Mouse (Mus musculus) liver, embryonic 13.5 days (tissue): ENCODE results near the gene Dkk2. TPM values are rescaled to one million over a fixed set of nuclear protein-coding genes. Genes with fewer than 3 reads are reported as not detected.

Experiments used
- ATAC-seq: fragments of 200-750 bp; cut with Nextera tagmentation; 2 replicates; pipeline ENCODE4 v1.8.0; 2017; ENCODE audit warnings: low read depth, mild to moderate bottlenecking, moderate number of reproducible peaks, moderate library complexity
- DNase-seq: peaks from one replicate; pipeline ENCODE4 v3.0.0; 2022
- H3K27ac ChIP-seq: fragments of 300-500 bp; sonication (generic); 2 replicates; pipeline ENCODE4 v1.5.1; 2015; ENCODE audit warnings: moderate library complexity, mild to moderate bottlenecking, inconsistent platforms
- H3K27me3 ChIP-seq: fragments of 300-500 bp; sonication (generic); 2 replicates; pipeline ENCODE4 v1.6.1; 2015; ENCODE audit warnings: mild to moderate bottlenecking, inconsistent platforms
- H3K36me3 ChIP-seq: fragments of 300-500 bp; sonication (generic); 2 replicates; pipeline ENCODE4 v1.6.1; 2015; ENCODE audit warnings: mild to moderate bottlenecking, inconsistent platforms
- H3K4me1 ChIP-seq: fragments of 300-500 bp; sonication (generic); replicated peaks from 2 replicates; pipeline ENCODE4 v1.6.1; 2015; ENCODE audit warnings: inconsistent platforms
- H3K4me2 ChIP-seq: fragments of 300-500 bp; sonication (generic); 2 replicates; pipeline ENCODE4 v1.6.1; 2015; ENCODE audit warnings: inconsistent platforms, mild to moderate bottlenecking, moderate library complexity
- H3K4me3 ChIP-seq: fragments of 300-500 bp; sonication (generic); replicated peaks from 2 replicates; pipeline ENCODE4 v1.5.1; 2015; ENCODE audit warnings: mild to moderate bottlenecking, inconsistent platforms
- H3K9ac ChIP-seq: fragments of 300-500 bp; sonication (generic); 2 replicates; pipeline ENCODE4 v1.6.1; 2015; ENCODE audit warnings: mild to moderate bottlenecking, inconsistent platforms
- H3K9me3 ChIP-seq: fragments of 300-500 bp; sonication (generic); replicated peaks from 2 replicates; pipeline ENCODE4 v1.6.1; 2016; ENCODE audit warnings: inconsistent platforms
- WGBS: fragments of 180-500 bp; shearing (Covaris S2); methylation state at CpG from one replicate; pipeline ENCODE4 v1.1.7; 2015; ENCODE audit not compliant: insufficient replicate concordance; 5-methylcytosine and 5-hydroxymethylcytosine counted together
- polyA plus RNA-seq: library from polyadenylated mRNA; unstranded; fragments of >200 nt; fragmentation: Nextera tagmentation; extraction: Ambion mirVana; gene quantifications from 2 replicates; pipeline ENCODE4 v1.2.1, GENCODE M21; 2015

The Dkk2 gene
- polyA plus RNA-seq, 1 experiment from 2014 or later, result 0.56 TPM

DNA sequence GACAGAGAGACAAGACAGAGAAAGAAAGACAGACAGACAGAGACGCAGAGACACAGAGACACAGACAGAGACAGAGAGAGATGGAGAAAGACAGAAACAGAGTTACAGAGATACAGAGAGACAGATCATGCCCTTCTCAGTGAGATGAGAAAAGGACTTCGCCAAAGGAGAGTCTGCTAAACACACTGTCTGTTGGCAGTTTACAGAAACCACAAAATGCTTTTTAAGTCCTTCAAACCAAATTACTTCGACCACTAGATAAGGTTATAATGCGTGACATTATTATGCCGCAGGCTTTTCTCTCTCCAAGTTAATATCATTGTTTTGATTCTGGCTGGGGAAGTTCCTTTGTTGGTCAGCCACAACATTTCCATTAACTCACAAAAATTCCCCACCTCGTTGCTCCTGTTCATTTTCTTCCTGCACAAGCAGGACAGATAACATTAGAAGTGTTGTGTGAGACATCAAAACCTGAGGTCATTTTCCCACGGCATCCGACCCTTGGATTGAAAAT is 40.2 kb downstream of the Dkk2 start:
- DNase-seq, result no peak
- WGBS, result 58% methylated on average over 8 of the region's 8 CpGs
- no peak overlapping the region for H3K4me3 ChIP-seq
- no peak overlapping the region for H3K9ac ChIP-seq
- H3K27ac ChIP-seq, result no peak overlapping the region
- no peaks in the 10 kb centered on the region for H3K9me3 ChIP-seq
- no peaks in the 10 kb centered on the region for H3K4me1 ChIP-seq
- H3K36me3 ChIP-seq, result no peaks in the 10 kb centered on the region
- ATAC-seq, result no peak
- H3K27me3 ChIP-seq, result no peaks in the 10 kb centered on the region
- no peak overlapping the region for H3K4me2 ChIP-seq

DNA sequence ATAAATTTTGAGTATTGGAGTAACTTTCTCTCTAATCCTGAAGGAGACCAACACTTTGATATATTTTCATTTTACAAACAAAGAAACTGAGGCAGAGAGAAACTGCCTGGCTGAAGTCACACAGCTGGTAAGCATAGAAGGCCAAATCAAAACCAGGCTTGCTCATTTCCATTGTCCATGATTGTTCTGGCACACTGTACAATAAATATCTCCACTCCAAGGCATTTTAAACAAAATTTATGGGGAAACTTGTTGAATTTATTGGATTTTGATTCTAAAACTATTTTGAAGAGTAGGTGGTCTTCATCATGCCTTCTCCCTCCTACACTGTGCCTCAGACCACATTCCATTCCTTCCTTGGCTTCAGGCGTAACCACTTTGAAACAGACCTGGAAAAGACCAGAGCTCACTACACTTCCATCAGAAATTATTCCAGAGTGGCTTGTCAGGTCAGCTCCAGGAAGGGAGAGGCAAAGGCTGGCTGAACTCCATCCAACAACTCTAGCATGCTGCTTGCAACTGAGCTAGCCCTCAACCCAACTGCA is 44.7 kb downstream of the Dkk2 start:
- Histone ChIP-seq H3K9me3 (no peaks in the 10 kb centered on the region), H3K4me2 (no peak overlapping the region), H3K36me3 (no peaks in the 10 kb centered on the region), H3K4me1 (no peaks in the 10 kb centered on the region), H3K27me3 (no peaks in the 10 kb centered on the region), H3K9ac (no peak overlapping the region), H3K4me3 (no peak overlapping the region), H3K27ac (no peak overlapping the region)
- ATAC-seq (no peak), DNase-seq (no peak)
- WGBS, result 68% methylated on average over 1 of the region's 1 CpGs

DNA sequence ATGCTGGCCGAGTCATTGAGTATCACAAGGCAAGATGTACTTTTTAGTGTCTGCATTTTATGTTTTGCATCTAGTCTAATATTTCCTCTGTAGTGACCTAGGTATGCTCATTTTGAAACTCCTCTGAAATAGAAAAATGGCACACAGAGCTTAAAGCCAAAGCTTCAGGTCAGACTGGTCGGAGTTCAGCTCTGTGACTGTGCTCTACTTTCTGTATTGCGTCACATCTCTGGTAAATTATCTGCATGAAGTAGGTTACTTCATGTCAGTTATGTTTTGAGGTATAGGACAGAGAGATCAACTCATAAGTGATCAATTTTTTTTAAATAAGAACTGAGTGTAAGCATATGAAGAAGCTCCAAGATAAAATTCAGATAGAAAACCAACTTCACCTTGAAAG is 45.7 kb downstream of the Dkk2 start:
- no peak for DNase-seq
- WGBS, result 71% methylated on average over 3 of the region's 3 CpGs
- H3K4me3 ChIP-seq, result no peak overlapping the region
- no peak for ATAC-seq
- no peaks in the 10 kb centered on the region for H3K4me1 ChIP-seq
- no peak overlapping the region for H3K27ac ChIP-seq
- H3K4me2 ChIP-seq, result no peak overlapping the region
- no peaks in the 10 kb centered on the region for H3K36me3 ChIP-seq
- no peak overlapping the region for H3K9ac ChIP-seq
- no peaks in the 10 kb centered on the region for H3K9me3 ChIP-seq
- no peaks in the 10 kb centered on the region for H3K27me3 ChIP-seq

DNA sequence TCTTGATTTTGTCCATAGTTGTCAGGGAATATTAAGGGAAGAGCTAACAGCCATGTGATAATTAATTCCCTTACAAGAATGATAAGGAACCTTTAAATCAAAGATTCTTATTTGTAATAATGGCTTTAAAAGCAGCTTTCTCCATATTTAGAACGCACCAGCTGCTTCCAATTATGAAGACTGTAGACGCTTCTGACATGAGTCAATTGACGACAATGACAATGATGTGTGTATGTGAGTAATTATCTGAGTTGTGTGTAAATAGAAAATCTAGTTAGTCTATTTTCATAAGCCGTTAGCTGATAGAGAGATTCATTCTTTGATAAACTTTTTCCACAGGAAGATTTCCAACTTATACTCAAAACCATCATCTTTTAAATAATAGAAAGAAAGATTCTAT is 46.8 kb downstream of the Dkk2 start:
- H3K27me3 ChIP-seq, result no peaks in the 10 kb centered on the region
- no peak overlapping the region for H3K9ac ChIP-seq
- no peak overlapping the region for H3K4me2 ChIP-seq
- no peaks in the 10 kb centered on the region for H3K4me1 ChIP-seq
- ATAC-seq (no peak), DNase-seq (no peak)
- H3K36me3 ChIP-seq, result no peaks in the 10 kb centered on the region
- no peak overlapping the region for H3K4me3 ChIP-seq
- 69% methylated on average over 4 of the region's 4 CpGs for WGBS
- no peaks in the 10 kb centered on the region for H3K9me3 ChIP-seq
- H3K27ac ChIP-seq, result no peak overlapping the region

- DNase-seq, result no peak
- H3K27ac ChIP-seq, result no peak overlapping the region
- whole genome bisulfite sequencing, result 19% methylated on average over 1 of the region's 1 CpGs
- H3K4me3 ChIP-seq, result no peak overlapping the region
- no peaks in the 10 kb centered on the region for H3K9me3 ChIP-seq
- H3K9ac ChIP-seq, result no peak overlapping the region
- no peaks in the 10 kb centered on the region for H3K27me3 ChIP-seq
- H3K36me3 ChIP-seq, result no peaks in the 10 kb centered on the region
- H3K4me1 ChIP-seq, result no peaks in the 10 kb centered on the region
- no peak overlapping the region for H3K4me2 ChIP-seq
- ATAC-seq, result no peak
Observed at GRCm38 (mm10) chr3:132134502-132134901, 49.4 kb downstream of the Dkk2 start.

DNA sequence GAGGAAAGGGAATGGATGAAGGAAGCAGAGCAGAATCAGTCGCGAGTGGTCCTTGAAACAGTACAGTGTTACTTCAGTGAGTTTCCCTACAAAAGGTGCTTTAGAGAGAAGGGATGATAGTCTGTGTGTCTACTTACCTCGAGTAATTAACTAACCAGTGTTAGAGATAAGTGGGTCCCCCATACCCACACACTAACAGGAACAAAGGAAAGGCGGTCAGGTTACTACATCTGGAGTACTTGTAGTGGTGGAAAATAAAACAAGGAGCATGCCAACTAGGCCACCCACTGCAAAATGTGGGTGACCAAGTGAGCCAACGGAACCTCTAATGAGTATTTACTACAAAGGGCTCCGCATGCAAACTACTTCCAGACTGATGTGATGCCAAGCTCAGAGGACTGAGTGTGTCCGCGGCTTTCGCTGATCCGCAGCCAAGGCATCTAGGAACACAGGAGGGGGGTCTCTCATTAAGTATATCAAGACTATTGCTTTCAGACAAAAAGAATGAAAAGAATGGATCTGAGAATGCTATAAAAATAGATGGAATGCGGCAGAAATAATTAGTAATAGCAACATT is 52.8 kb downstream of the Dkk2 start:
- no peak overlapping the region for H3K27ac ChIP-seq
- no peak overlapping the region for H3K9ac ChIP-seq
- H3K36me3 ChIP-seq, result no peaks in the 10 kb centered on the region
- 74% methylated on average over 11 of the region's 11 CpGs for WGBS
- no peaks in the 10 kb centered on the region for H3K9me3 ChIP-seq
- DNase-seq (no peak), ATAC-seq (no peak)
- no peak overlapping the region for H3K4me2 ChIP-seq
- H3K27me3 ChIP-seq, result no peaks in the 10 kb centered on the region
- H3K4me3 ChIP-seq, result no peak overlapping the region
- H3K4me1 ChIP-seq, result no peaks in the 10 kb centered on the region

DNA sequence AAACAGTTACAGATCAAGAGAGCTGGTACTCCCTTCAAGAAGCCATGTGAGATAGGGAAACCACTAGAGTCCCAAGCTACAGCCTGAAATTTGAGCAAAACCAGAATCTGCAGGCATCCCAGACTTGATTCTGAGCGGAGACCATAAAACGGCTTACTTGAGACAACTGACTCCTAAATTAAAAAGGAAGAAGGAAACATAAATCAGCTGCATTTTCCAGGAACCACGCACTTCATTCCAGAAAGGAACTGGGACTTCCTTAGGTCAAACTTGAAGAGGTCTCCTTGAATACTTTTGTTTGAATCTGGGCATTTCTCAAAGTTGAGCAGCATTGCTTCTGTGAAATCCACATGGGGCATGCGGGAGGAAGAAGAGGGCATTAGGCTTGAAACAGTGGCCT is 55.9 kb downstream of the Dkk2 start:
- ATAC-seq (no peak), DNase-seq (no peak)
- Histone ChIP-seq H3K9ac (no peak overlapping the region), H3K36me3 (no peaks in the 10 kb centered on the region), H3K9me3 (no peaks in the 10 kb centered on the region), H3K4me1 (no peaks in the 10 kb centered on the region), H3K4me3 (no peak overlapping the region), H3K27ac (no peak overlapping the region), H3K27me3 (no peaks in the 10 kb centered on the region), H3K4me2 (no peak overlapping the region)
- WGBS, result 37% methylated on average over 4 of the region's 4 CpGs

DNA sequence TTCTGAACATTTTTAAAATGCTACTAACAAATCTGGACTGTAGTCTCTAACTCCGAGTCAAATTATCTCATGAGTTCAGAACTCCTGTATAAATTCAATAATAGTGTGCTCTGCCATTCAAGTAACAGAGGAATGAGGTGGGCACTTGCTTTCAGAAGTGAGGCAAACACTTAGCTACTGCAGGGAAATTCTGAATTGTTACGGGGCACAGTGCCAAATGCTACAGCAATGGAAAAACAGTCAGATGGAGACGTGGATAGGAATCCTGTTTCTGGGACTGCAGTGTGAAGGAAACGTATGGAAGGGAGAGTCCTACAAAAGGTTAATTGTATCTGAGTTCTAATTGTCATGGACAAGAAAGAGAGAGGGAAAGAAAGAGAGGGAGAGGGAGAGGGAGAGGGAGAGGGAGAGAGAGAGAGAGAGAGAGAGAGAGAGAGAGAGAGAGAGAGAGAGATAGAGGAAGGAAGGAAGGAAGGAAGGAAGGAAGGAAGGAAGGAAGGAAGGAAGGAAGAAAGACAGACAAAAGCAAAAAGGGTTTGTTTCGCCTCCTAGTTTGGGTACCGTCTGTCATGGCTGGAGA is 64.4 kb downstream of the Dkk2 start:
- H3K27me3 ChIP-seq, result no peaks in the 10 kb centered on the region
- no peak for ATAC-seq
- H3K27ac ChIP-seq, result no peak overlapping the region
- DNase-seq, result no peak
- H3K9me3 ChIP-seq, result no peaks in the 10 kb centered on the region
- H3K9ac ChIP-seq, result no peak overlapping the region
- no peaks in the 10 kb centered on the region for H3K36me3 ChIP-seq
- H3K4me2 ChIP-seq, result no peak overlapping the region
- H3K4me1 ChIP-seq, result no peaks in the 10 kb centered on the region
- no peak overlapping the region for H3K4me3 ChIP-seq
- 58% methylated on average over 6 of the region's 6 CpGs for WGBS

- H3K9ac ChIP-seq, result no peak overlapping the region
- no peak overlapping the region for H3K4me3 ChIP-seq
- ATAC-seq, result no peak
- DNase-seq, result no peak
- H3K27ac ChIP-seq, result no peak overlapping the region
- no peaks in the 10 kb centered on the region for H3K36me3 ChIP-seq
- H3K9me3 ChIP-seq, result no peaks in the 10 kb centered on the region
- no peaks in the 10 kb centered on the region for H3K27me3 ChIP-seq
- no peaks in the 10 kb centered on the region for H3K4me1 ChIP-seq
- 66% methylated on average over 2 of the region's 2 CpGs for WGBS
- no peak overlapping the region for H3K4me2 ChIP-seq
Observed at GRCm38 (mm10) chr3:132158817-132159216, 73.7 kb downstream of the Dkk2 start.

DNA sequence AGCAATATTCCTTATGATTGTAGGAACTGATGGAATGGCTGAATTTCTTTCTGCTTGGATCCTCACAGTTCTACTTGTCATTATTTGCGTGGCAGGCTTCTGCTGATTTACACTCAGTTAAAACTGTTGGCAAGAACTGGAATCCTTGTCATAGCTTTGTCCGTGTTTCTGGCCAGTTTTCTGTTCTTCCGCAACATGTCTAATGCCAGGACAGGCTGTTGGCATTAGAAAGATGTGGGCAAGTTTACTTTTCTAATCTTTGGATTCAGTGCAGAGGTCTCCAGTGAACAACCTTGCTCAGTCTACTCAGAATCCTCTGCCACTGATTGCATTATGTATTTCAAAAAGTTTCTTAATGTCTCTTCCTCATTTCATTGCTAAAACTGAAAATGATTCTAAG is 83.8 kb downstream of the Dkk2 start:
- DNase-seq, result no peak

DNA sequence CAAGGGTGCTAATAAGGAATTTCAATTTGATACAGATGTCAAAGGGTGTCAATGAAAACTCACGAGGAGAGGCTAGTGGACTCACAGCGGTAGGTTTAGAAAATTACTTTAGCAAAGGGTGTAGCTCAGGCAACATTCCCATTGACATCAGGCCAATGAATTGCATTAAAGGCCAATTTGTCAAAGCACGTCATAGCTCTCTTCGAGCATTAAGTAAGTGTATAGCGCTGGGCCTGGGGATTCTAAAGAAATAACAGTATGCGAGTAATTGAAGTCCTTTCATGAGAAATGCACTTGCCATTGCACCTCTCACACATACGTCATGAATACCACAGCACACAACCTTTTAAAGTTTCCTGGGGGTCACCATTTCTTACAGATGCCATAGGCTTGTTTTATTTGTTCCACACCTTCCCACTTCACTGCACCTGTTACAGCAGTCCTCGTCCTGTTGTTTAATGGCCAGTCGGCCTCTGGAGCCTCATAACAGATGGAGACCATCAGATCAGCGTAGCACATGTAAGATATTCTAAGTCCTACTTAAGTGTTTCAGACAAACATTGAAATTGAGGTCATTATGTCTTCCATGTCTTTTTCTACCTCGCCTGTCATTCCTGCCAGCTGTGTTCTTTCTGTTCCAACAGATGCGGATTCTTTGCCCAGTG is 101.9 kb downstream of the Dkk2 start:
- DNase-seq, result no peak
- WGBS, result 69% methylated on average over 12 of the region's 12 CpGs
- no peak overlapping the region for H3K4me2 ChIP-seq

More for the DNA sequence above, 83.8 kb downstream of the Dkk2 start:
- WGBS, result 59% methylated on average over 3 of the region's 3 CpGs
- Histone ChIP-seq H3K36me3 (no peaks in the 10 kb centered on the region), H3K9me3 (no peaks in the 10 kb centered on the region), H3K4me1 (no peaks in the 10 kb centered on the region), H3K27ac (no peak overlapping the region), H3K9ac (no peak overlapping the region), H3K4me2 (no peak overlapping the region), H3K4me3 (no peak overlapping the region), H3K27me3 (no peaks in the 10 kb centered on the region)
- no peak for ATAC-seq

More for the DNA sequence above, 101.9 kb downstream of the Dkk2 start:
- no peak overlapping the region for H3K4me3 ChIP-seq
- no peaks in the 10 kb centered on the region for H3K27me3 ChIP-seq
- no peak overlapping the region for H3K27ac ChIP-seq
- no peak for ATAC-seq
- no peaks in the 10 kb centered on the region for H3K4me1 ChIP-seq
- H3K36me3 ChIP-seq, result no peaks in the 10 kb centered on the region
- H3K9ac ChIP-seq, result no peak overlapping the region
- H3K9me3 ChIP-seq, result no peaks in the 10 kb centered on the region; the same call in 1 of the 2 replicates
